Mouse (Mus musculus) NIH3T3 (cell line): ENCODE data around the gene Pusl1.
A peak's percentile ranks its signal among the peaks of the same experiment; 100 is the strongest.

Experiments
- DNase-seq: peaks from one replicate; pipeline ENCODE4 v3.0.0-alpha.2; 2012; ENCODE audit warnings: low read depth

The Pusl1 gene

GRCm38 (mm10) chr4:155891551-155892001, at the start of gene Pusl1, which contains the start of gene Acap3:
Gene Pusl1, minus strand, starts transcription at chr4:155891781.
Gene Acap3, plus strand, starts transcription at chr4:155891822.
- peak; percentile 96 for DNase-seq

- DNase-seq = no peak
These were observed 40.5 kb upstream of the Pusl1 start for GRCm38 (mm10) chr4:155932031-155932430.

GRCm38 (mm10) chr4:155908751-155909150, 17.2 kb upstream of the Pusl1 start:
- DNase-seq = no peak

- no peak for DNase-seq
These were observed 16.7 kb upstream of the Pusl1 start for GRCm38 (mm10) chr4:155908281-155908680.

- no peak for DNase-seq
These were observed 15.4 kb upstream of the Pusl1 start for GRCm38 (mm10) chr4:155907003-155907402.

GRCm38 (mm10) chr4:155906125-155906524, 14.5 kb upstream of the Pusl1 start:
- no peak for DNase-seq

- no peak for DNase-seq
These were observed 14.1 kb upstream of the Pusl1 start for GRCm38 (mm10) chr4:155905634-155906033.

GRCm38 (mm10) chr4:155904318-155905102, 12.9 kb upstream of the Pusl1 start:
- peak; percentile 60 for DNase-seq

GRCm38 (mm10) chr4:155903246-155903645, 11.7 kb upstream of the Pusl1 start:
- no peak for DNase-seq

GRCm38 (mm10) chr4:155901205-155901604, 9.6 kb upstream of the Pusl1 start:
- no peak for DNase-seq

- no peak for DNase-seq
These were observed 7.8 kb upstream of the Pusl1 start for GRCm38 (mm10) chr4:155899355-155899754.

GRCm38 (mm10) chr4:155898318-155898717, 6.7 kb upstream of the Pusl1 start:
- no peak for DNase-seq

GRCm38 (mm10) chr4:155896461-155896860, 4.9 kb upstream of the Pusl1 start:
- no peak for DNase-seq

- DNase-seq = no peak
These were observed 4.2 kb upstream of the Pusl1 start for GRCm38 (mm10) chr4:155895826-155896225.

- DNase-seq = peak; percentile 48
These were observed 3.6 kb upstream of the Pusl1 start for GRCm38 (mm10) chr4:155895216-155895615.

- DNase-seq = peak; percentile 87
These were observed 2.8 kb upstream of the Pusl1 start for GRCm38 (mm10) chr4:155894311-155894881.

GRCm38 (mm10) chr4:155893212-155893690, 1.7 kb upstream of the Pusl1 start:
- no peak for DNase-seq

- no peak for DNase-seq
These were observed 1.0 kb upstream of the Pusl1 start for GRCm38 (mm10) chr4:155892438-155893211.

GRCm38 (mm10) chr4:155892017-155892416, 436 bp upstream of the Pusl1 start:
- DNase-seq = peak; percentile 84

- DNase-seq = no peak
These were observed 540 bp downstream of the Pusl1 start for GRCm38 (mm10) chr4:155891011-155891471.

GRCm38 (mm10) chr4:155889316-155889715, 2.3 kb downstream of the Pusl1 start:
- DNase-seq = no peak

- DNase-seq = no peak
These were observed 3.4 kb downstream of the Pusl1 start for GRCm38 (mm10) chr4:155888181-155888580.
